Mouse (Mus musculus) lung, postnatal 0 days (tissue): ENCODE measurements around the gene Azin2. TPM values are rescaled to one million over a fixed set of nuclear protein-coding genes. Genes with fewer than 3 reads are reported as not detected.

ENCODE experiments used
- ATAC-seq: fragments of 200-750 bp; cut with Nextera tagmentation; 2 replicates; pipeline ENCODE4 v1.8.0; 2017; ENCODE audit warnings: moderate library complexity
- DNase-seq: peaks from one replicate; pipeline ENCODE4 v3.0.0-alpha.2; 2016; ENCODE audit warnings: low spot score
- H3K27ac ChIP-seq: fragments of 300-500 bp; sonication (generic); 2 replicates; pipeline ENCODE4 v1.5.1; 2014; ENCODE audit warnings: antibody characterized with exemption, mild to moderate bottlenecking, low read length, mixed read lengths
- H3K27me3 ChIP-seq: fragments of 300-500 bp; sonication (generic); replicated peaks from 2 replicates; pipeline ENCODE4 v1.6.1; 2014; ENCODE audit warnings: low read length, mixed read lengths; ENCODE audit not compliant: insufficient read depth
- H3K36me3 ChIP-seq: fragments of 300-500 bp; sonication (generic); 2 replicates; pipeline ENCODE4 v1.6.1; 2014; ENCODE audit warnings: low read length, mixed read lengths; ENCODE audit not compliant: insufficient read depth
- H3K4me1 ChIP-seq: fragments of 300-500 bp; sonication (generic); 2 replicates; pipeline ENCODE4 v1.6.1; 2014; ENCODE audit warnings: antibody characterized with exemption, low read depth, low read length, mixed read lengths; ENCODE audit not compliant: insufficient read depth
- H3K4me2 ChIP-seq: fragments of 300-500 bp; sonication (generic); replicated peaks from 2 replicates; pipeline ENCODE4 v1.6.1; 2014; ENCODE audit warnings: low read depth, mild to moderate bottlenecking, low read length, moderate library complexity, mixed read lengths
- H3K4me3 ChIP-seq: fragments of 300-500 bp; sonication (generic); 2 replicates; pipeline ENCODE4 v1.5.1; 2014; ENCODE audit warnings: low read depth, low read length
- H3K9ac ChIP-seq: fragments of 300-500 bp; sonication (generic); replicated peaks from 2 replicates; pipeline ENCODE4 v1.6.1; 2014; ENCODE audit warnings: low read depth, mild to moderate bottlenecking
- H3K9me3 ChIP-seq: fragments of 300-500 bp; sonication (generic); 2 replicates; pipeline ENCODE4 v1.6.1; 2016; ENCODE audit warnings: low read length, mixed read lengths
- CTCF ChIP-seq: IDR thresholded peaks from 2 replicates; pipeline ENCODE4 v1.5.1; 2016; ENCODE audit warnings: antibody characterized with exemption, mild to moderate bottlenecking
- EP300 ChIP-seq: IDR thresholded peaks from 2 replicates; pipeline ENCODE4 v1.6.1; 2016; ENCODE audit warnings: antibody characterized with exemption, mild to moderate bottlenecking, control low read depth
- WGBS: fragments of 180-500 bp; shearing (Covaris S2); extraction: QIAGEN DNeasy Blood & Tissue Kit; methylation state at CpG from one replicate; pipeline ENCODE4 v1.1.7; 2014; 5-methylcytosine and 5-hydroxymethylcytosine counted together
- polyA plus RNA-seq: library from polyadenylated mRNA; unstranded; fragments of >200 nt; fragmentation: Nextera tagmentation; extraction: Ambion mirVana; gene quantifications from 2 replicates; pipeline ENCODE4 v1.2.1, GENCODE M21; 2015

Azin2 gene
- polyA plus RNA-seq, 1 experiment from 2014 or later, result 42.2 TPM

GRCm38 (mm10) chr4:128961301-128962028, 777 bp downstream of the Azin2 start:
- peak overlapping the region; percentile 49 for H3K4me3 ChIP-seq
- H3K27me3 ChIP-seq, result 0 out of 2 replicates have a peak, but pooled peaks cover 3% of the 10 kb centered on the region
- TF ChIP-seq EP300, result no peak
- no peak for TF ChIP-seq CTCF
- H3K36me3 ChIP-seq, result no peaks in the 10 kb centered on the region
- DNase-seq, result no peak
- H3K4me2 ChIP-seq, result peak overlapping the region; percentile 85
- ATAC-seq, result no peak
- peak overlapping the region; percentile 56 for H3K9ac ChIP-seq
- H3K4me1 ChIP-seq, result peaks cover 5% of the 10 kb centered on the region; the same call in 1 of the 2 replicates
- peak overlapping the region; percentile 47; the same call in 1 of the 2 replicates for H3K27ac ChIP-seq
- WGBS, result 5% methylated on average over 16 of the region's 16 CpGs
- no peaks in the 10 kb centered on the region for H3K9me3 ChIP-seq

- 77% methylated on average over 17 of the region's 17 CpGs for WGBS
- Histone ChIP-seq H3K27ac (no peak overlapping the region), H3K4me3 (no peak overlapping the region), H3K4me2 (no peak overlapping the region), H3K9me3 (no peaks in the 10 kb centered on the region), H3K4me1 (peaks cover 5% of the 10 kb centered on the region; the same call in 1 of the 2 replicates), H3K9ac (no peak overlapping the region), H3K27me3 (0 out of 2 replicates have a peak, but pooled peaks cover 1% of the 10 kb centered on the region), H3K36me3 (no peaks in the 10 kb centered on the region)
- no peak for ATAC-seq
- no peak for DNase-seq
- TF ChIP-seq CTCF (no peak), EP300 (no peak)
These were observed 2.6 kb downstream of the Azin2 start for GRCm38 (mm10) chr4:128959676-128960075.

DNA sequence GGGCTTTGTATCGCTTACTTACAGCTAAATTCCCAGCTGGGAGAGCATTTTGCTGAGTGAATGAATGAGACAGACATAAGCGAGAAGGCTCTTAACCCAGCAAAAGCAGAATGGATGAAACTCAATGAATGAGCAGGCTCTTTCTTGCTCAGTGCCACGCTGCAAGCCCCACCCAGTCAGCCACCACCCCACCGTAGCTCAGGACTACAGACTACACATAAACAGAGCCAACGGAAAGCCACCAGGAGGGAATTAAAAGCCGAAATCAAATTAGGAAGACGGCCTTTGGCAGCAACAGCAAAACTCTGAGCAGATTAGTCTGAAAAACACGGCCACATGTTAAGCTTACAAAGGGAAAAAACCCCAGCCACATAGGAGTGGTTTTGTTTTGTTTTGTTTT, 3.4 kb downstream of the Azin2 start:
- H3K4me1 ChIP-seq, result peaks cover 5% of the 10 kb centered on the region; the same call in 1 of the 2 replicates
- TF ChIP-seq CTCF, result no peak
- TF ChIP-seq EP300, result no peak
- no peak overlapping the region for H3K27ac ChIP-seq
- H3K9me3 ChIP-seq, result no peaks in the 10 kb centered on the region
- no peak overlapping the region for H3K9ac ChIP-seq
- ATAC-seq (no peak), DNase-seq (no peak)
- no peaks in the 10 kb centered on the region for H3K36me3 ChIP-seq
- H3K4me3 ChIP-seq, result no peak overlapping the region
- WGBS, result 79% methylated on average over 8 of the region's 8 CpGs
- H3K27me3 ChIP-seq, result no peaks in the 10 kb centered on the region
- no peak overlapping the region for H3K4me2 ChIP-seq

GRCm38 (mm10) chr4:128958156-128958555, 4.1 kb downstream of the Azin2 start:
- no peaks in the 10 kb centered on the region for H3K27me3 ChIP-seq
- peaks cover 5% of the 10 kb centered on the region; the same call in 1 of the 2 replicates for H3K4me1 ChIP-seq
- no peak for DNase-seq
- ATAC-seq, result no peak
- TF ChIP-seq CTCF (no peak), EP300 (no peak)
- peak overlapping the region; percentile 52; the same call in 1 of the 2 replicates for H3K27ac ChIP-seq
- H3K9ac ChIP-seq, result no peak overlapping the region
- 76% methylated on average over 11 of the region's 11 CpGs for WGBS
- no peak overlapping the region for H3K4me2 ChIP-seq
- no peaks in the 10 kb centered on the region for H3K9me3 ChIP-seq
- H3K4me3 ChIP-seq, result no peak overlapping the region
- H3K36me3 ChIP-seq, result no peaks in the 10 kb centered on the region

GRCm38 (mm10) chr4:128957155-128957911, 4.9 kb downstream of the Azin2 start:
- H3K36me3 ChIP-seq, result no peaks in the 10 kb centered on the region
- H3K27me3 ChIP-seq, result no peaks in the 10 kb centered on the region
- peaks cover 5% of the 10 kb centered on the region; the same call in 1 of the 2 replicates for H3K4me1 ChIP-seq
- H3K4me3 ChIP-seq, result no peak overlapping the region
- 18% methylated on average over 11 of the region's 11 CpGs for WGBS
- H3K27ac ChIP-seq, result 0 out of 2 replicates have a peak overlapping the region, but pooled peaks have one; percentile 52
- no peak overlapping the region for H3K9ac ChIP-seq
- H3K4me2 ChIP-seq, result no peak overlapping the region
- ATAC-seq (peak; percentile 80), DNase-seq (peak; percentile 87)
- no peaks in the 10 kb centered on the region for H3K9me3 ChIP-seq
- TF ChIP-seq EP300, result no peak
- peak; percentile 76 for TF ChIP-seq CTCF

DNA sequence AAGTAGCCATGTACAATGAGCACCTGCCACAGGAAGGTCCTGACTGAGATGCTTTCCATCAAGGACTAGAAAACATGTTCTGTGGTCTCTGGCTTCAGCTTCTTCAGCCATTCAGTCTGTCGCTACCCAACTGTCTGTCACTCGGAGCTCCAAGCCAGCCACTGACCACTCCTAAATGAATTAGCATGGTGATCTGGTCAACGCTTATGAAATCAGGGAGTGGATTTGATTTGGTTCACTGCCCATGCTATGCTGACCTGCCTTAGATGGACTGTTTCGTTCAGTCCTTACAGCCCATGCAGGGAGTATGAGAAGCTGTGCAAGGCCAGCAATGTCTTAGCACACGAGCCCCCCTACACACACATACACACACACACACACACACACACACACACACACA, 8.4 kb downstream of the Azin2 start:
- Histone ChIP-seq H3K27me3 (no peaks in the 10 kb centered on the region), H3K4me1 (peaks cover 5% of the 10 kb centered on the region; the same call in 1 of the 2 replicates), H3K27ac (no peak overlapping the region), H3K4me2 (no peak overlapping the region), H3K36me3 (no peaks in the 10 kb centered on the region), H3K9me3 (no peaks in the 10 kb centered on the region), H3K4me3 (no peak overlapping the region), H3K9ac (no peak overlapping the region)
- no peak for DNase-seq
- no peak for TF ChIP-seq EP300
- TF ChIP-seq CTCF, result no peak
- no peak for ATAC-seq
- WGBS, result 93% methylated on average over 5 of the region's 5 CpGs
